Mouse (Mus musculus) forebrain, embryonic 10.5 days (tissue): ENCODE results near the gene Retreg2. TPM values are rescaled to one million over a fixed set of nuclear protein-coding genes. Genes with fewer than 3 reads are reported as not detected.

ENCODE experiments used
- DNase-seq: peaks from one replicate; pipeline ENCODE4 v3.0.0-alpha.2; 2017; ENCODE audit warnings: low spot score; ENCODE audit errors: extremely low spot score
- H3K27ac ChIP-seq: fragments of 300-500 bp; sonication (generic); 2 replicates; pipeline ENCODE4 v1.5.1; 2016; ENCODE audit warnings: mild to moderate bottlenecking
- H3K27me3 ChIP-seq: fragments of 300-500 bp; sonication (generic); 2 replicates; pipeline ENCODE4 v1.6.1; 2016; ENCODE audit warnings: mild to moderate bottlenecking; ENCODE audit not compliant: poor library complexity, severe bottlenecking
- H3K36me3 ChIP-seq: fragments of 300-500 bp; sonication (generic); replicated peaks from 2 replicates; pipeline ENCODE4 v1.6.1; 2016; ENCODE audit warnings: mild to moderate bottlenecking, moderate library complexity
- H3K4me1 ChIP-seq: fragments of 300-500 bp; sonication (generic); 2 replicates; pipeline ENCODE4 v1.6.1; 2016
- H3K4me3 ChIP-seq: fragments of 300-500 bp; sonication (generic); 2 replicates; pipeline ENCODE4 v1.5.1; 2016; ENCODE audit warnings: mild to moderate bottlenecking, moderate library complexity
- H3K9me3 ChIP-seq: fragments of 300-500 bp; sonication (generic); 2 replicates; pipeline ENCODE4 v1.6.1; 2016; ENCODE audit warnings: mild to moderate bottlenecking, moderate library complexity
- WGBS: fragments of 180-500 bp; shearing (Covaris S2); methylation state at CpG from one replicate; pipeline ENCODE4 v1.1.7; 2016; 5-methylcytosine and 5-hydroxymethylcytosine counted together
- polyA plus RNA-seq: library from polyadenylated mRNA; unstranded; fragments of >200 nt; fragmentation: Nextera tagmentation; extraction: Ambion mirVana; gene quantifications from 2 replicates; pipeline ENCODE4 v1.2.1, GENCODE M21; 2016

Retreg2 gene
- polyA plus RNA-seq, 1 experiment from 2014 or later: 42.0 TPM

DNA sequence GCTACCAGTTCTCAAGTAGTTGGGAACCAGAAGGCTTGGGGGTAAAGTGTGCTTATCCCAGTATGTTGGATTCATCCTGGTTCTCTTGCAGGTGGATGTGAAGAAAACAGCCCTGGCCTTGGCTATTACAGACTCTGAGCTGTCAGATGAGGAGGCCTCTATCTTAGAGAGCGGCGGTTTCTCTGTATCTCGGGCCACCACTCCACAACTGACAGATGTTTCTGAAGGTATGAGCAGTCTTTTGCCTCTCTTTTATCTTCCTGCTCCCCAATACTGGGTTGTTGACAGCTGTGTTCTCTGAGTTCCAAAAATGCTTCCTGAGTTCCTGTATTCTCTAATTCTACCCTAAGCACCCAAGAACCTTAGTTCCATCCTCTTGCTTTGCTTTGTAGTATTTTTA is 3.0 kb downstream of the Retreg2 start:
- H3K9me3 ChIP-seq: no peaks in the 10 kb centered on the region
- no peak overlapping the region for H3K27ac ChIP-seq
- H3K27me3 ChIP-seq: peaks cover 6% of the 10 kb centered on the region; the same call in 1 of the 2 replicates
- DNase-seq: no peak
- peaks cover 57% of the 10 kb centered on the region for H3K36me3 ChIP-seq
- peaks cover 34% of the 10 kb centered on the region for H3K4me1 ChIP-seq
- WGBS: 98% methylated on average over 3 of the region's 3 CpGs
- no peak overlapping the region for H3K4me3 ChIP-seq

DNA sequence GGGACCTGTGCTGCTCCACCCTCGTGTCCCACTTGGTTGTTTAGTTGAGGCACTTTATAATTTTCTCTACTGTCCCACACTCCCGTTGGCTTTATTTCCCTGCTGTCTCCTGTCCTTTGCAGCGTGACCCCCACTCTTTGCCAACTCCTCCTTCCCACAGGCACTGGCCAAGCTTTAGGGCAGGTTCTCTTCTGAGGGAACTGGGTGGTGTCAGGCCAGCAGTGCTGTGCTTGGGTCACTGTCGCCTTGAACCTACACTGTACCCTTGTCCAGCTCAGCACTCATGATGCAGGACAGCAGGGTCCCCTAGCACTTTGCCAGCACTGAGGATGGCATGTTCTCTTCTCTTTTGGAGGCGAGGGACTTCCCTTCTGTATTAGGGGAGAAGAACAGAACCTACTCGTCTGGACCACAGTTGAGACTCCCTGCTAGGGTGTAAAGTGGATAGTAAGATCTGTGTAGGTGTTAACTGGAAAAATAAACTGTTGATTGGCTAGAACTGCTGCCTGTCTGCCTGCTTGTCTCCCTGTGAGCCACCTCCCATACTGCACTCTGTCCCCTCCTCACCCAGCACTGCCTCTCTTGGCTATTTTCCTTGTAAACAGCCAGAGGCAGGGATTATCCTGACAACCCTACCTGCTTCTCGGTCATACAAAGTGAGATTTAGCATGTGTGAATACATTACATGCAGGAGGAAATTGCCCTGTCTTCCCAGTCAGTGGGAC is 5.0 kb downstream of the Retreg2 start:
- peaks cover 57% of the 10 kb centered on the region for H3K36me3 ChIP-seq
- H3K27ac ChIP-seq: no peak overlapping the region
- 84% methylated on average over 7 of the region's 7 CpGs for WGBS
- H3K4me1 ChIP-seq: peaks cover 18% of the 10 kb centered on the region
- H3K27me3 ChIP-seq: no peaks in the 10 kb centered on the region
- H3K9me3 ChIP-seq: no peaks in the 10 kb centered on the region
- no peak for DNase-seq
- no peak overlapping the region for H3K4me3 ChIP-seq

DNA sequence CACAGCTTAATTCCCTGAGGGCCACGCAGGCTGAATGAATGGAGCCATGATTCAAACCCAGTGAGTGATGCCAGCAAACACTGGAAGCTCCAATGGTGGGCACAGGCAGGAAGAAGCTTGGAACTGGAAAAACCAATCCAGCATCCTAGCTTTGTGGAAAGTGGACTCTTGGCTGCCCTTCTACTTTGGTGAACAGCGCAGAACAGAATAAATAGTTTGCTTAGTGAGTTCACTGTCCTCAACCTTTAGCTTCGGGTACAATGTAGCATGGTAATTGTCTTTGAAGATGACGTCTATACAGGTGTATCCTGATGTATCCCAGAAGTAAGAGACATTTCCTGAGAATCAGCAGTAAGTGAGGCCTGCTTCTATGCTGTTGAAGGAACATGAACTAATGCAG is 6.1 kb downstream of the Retreg2 start:
- no peak for DNase-seq
- 91% methylated on average over 4 of the region's 4 CpGs for WGBS
- peaks cover 6% of the 10 kb centered on the region for H3K4me1 ChIP-seq
- H3K4me3 ChIP-seq: no peak overlapping the region
- H3K36me3 ChIP-seq: peaks cover 57% of the 10 kb centered on the region
- H3K27me3 ChIP-seq: no peaks in the 10 kb centered on the region
- H3K27ac ChIP-seq: no peak overlapping the region
- H3K9me3 ChIP-seq: no peaks in the 10 kb centered on the region

DNA sequence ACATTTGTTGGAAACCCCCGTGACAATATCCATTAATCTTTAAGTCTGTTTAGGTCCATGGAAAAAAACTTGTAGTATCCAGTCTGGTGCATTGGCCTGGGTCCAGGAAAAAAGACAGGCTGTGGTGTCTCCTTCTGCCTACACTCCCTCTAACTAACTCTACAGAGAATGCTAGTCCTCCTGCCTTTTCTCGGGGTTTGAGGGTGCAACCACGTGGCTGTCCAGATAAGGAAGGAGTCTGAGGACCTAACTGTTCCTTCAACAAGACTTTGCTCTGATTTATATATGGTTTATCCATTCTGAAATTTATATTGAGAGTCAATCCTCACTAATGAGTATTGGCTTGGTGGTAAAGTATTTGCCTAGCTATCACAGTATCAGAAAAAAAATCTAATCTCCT is 13.3 kb downstream of the Retreg2 start:
- Histone ChIP-seq H3K27ac (no peak overlapping the region), H3K4me1 (no peaks in the 10 kb centered on the region), H3K4me3 (no peak overlapping the region), H3K9me3 (no peaks in the 10 kb centered on the region), H3K27me3 (no peaks in the 10 kb centered on the region), H3K36me3 (no peaks in the 10 kb centered on the region)
- DNase-seq: no peak
- WGBS: 70% methylated on average over 3 of the region's 3 CpGs

DNA sequence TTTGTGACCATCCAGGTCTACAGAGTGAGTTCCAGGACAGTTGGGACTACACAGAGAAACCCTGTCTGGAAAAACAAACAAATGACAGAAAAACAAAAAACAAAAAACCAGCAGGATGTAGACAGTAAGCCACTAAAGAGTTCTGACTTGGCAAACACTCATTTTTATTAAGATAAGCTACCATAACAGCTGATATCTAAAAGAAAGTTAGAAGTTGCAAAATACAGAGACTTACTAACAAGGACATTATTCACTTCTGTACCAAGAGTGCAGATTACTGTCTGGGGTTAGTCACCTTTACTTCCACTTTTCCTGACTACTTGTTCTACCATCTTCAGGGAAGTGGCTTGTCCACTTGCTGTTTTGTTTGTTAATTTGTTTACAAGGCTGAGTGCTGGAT is 16.4 kb downstream of the Retreg2 start:
- Histone ChIP-seq H3K9me3 (no peaks in the 10 kb centered on the region), H3K36me3 (no peaks in the 10 kb centered on the region), H3K27me3 (no peaks in the 10 kb centered on the region), H3K27ac (no peak overlapping the region), H3K4me3 (no peak overlapping the region), H3K4me1 (no peaks in the 10 kb centered on the region)
- DNase-seq: no peak

DNA sequence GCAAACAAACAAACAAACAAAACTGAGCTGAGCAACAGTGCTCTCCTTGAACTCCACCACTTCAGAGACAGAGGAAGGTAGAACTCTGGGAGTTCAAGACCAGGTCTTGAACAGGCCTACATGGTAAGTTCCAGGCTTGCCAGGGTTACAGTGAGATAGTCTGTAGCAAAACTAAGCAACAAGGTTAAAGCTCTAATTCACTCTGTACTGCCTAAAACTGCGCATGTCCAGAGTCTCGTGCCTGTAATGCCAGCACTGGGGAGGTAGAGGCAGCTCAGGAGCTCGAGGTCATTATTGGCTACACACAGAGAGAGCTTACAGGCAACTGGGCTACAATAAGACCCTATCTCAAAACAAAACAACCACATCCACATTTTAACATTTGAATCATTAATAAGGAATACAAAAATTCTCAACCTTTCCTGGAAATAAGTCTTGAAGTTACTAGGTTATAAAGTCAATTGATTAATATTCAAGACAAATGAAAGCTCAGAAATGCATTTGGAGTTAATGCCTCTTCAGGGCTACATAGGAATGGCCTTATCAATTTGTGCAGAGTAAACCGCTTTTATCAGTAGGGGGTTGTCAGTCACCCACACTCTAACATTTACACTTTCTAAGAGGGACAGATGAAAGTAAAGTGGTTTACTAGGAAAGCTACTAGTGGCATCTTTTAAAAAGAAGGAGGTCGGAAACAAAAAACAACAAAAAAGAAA is 17.1 kb downstream of the Retreg2 start:
- no peak for DNase-seq
- H3K4me3 ChIP-seq: no peak overlapping the region
- no peaks in the 10 kb centered on the region for H3K27me3 ChIP-seq
- 74% methylated on average over 5 of the region's 5 CpGs for WGBS
- H3K36me3 ChIP-seq: no peaks in the 10 kb centered on the region
- no peaks in the 10 kb centered on the region for H3K4me1 ChIP-seq
- no peaks in the 10 kb centered on the region for H3K9me3 ChIP-seq
- no peak overlapping the region for H3K27ac ChIP-seq

DNA sequence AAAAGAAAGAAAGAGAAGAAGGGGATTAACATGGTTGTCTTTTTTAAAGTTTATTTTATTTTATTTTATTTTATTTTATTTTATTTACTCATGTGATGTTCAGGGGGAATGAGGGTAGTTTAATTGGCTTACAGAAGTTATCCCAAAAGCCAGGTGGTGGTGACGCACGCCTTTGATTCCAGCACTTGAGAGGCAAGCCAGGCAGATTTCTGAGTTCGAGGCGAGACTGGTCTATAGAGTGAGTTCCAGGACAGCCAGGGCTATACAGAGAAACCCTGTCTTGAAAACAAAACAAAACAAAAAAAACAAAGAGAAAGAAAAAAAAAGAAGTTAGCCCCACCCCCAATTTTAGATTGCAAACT is 17.7 kb downstream of the Retreg2 start:
- no peak for DNase-seq
- Histone ChIP-seq H3K9me3 (no peaks in the 10 kb centered on the region), H3K27ac (no peak overlapping the region), H3K4me1 (no peaks in the 10 kb centered on the region), H3K27me3 (no peaks in the 10 kb centered on the region), H3K36me3 (no peaks in the 10 kb centered on the region), H3K4me3 (no peak overlapping the region)
- 89% methylated on average over 4 of the region's 4 CpGs for WGBS

DNA sequence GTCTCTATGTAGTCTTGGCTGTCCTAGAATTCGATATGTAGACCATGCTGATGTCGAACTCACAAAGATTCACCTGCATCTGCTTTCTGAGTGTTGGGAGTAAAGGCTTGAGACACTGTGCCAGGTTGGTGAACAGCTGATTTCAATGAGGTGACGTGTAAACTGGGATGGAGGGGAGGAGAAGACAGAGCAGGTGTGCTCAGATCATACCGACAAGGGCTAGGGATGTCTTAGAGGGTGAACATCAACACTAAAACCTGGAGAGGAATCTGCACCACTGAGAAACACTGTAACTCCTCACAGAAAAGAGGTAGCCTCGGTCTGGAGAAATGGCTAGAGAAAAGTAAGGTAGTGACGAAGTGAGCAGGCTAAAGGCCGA is 25.5 kb downstream of the Retreg2 start:
- peak overlapping the region; percentile 82 for H3K4me3 ChIP-seq
- H3K4me1 ChIP-seq: peaks cover 22% of the 10 kb centered on the region
- WGBS: 7% methylated on average over 7 of the region's 7 CpGs
- H3K9me3 ChIP-seq: no peaks in the 10 kb centered on the region
- DNase-seq: no peak
- peak overlapping the region; percentile 89 for H3K27ac ChIP-seq
- peaks cover 31% of the 10 kb centered on the region for H3K36me3 ChIP-seq
- 0 out of 2 replicates have a peak, but pooled peaks cover 4% of the 10 kb centered on the region for H3K27me3 ChIP-seq

DNA sequence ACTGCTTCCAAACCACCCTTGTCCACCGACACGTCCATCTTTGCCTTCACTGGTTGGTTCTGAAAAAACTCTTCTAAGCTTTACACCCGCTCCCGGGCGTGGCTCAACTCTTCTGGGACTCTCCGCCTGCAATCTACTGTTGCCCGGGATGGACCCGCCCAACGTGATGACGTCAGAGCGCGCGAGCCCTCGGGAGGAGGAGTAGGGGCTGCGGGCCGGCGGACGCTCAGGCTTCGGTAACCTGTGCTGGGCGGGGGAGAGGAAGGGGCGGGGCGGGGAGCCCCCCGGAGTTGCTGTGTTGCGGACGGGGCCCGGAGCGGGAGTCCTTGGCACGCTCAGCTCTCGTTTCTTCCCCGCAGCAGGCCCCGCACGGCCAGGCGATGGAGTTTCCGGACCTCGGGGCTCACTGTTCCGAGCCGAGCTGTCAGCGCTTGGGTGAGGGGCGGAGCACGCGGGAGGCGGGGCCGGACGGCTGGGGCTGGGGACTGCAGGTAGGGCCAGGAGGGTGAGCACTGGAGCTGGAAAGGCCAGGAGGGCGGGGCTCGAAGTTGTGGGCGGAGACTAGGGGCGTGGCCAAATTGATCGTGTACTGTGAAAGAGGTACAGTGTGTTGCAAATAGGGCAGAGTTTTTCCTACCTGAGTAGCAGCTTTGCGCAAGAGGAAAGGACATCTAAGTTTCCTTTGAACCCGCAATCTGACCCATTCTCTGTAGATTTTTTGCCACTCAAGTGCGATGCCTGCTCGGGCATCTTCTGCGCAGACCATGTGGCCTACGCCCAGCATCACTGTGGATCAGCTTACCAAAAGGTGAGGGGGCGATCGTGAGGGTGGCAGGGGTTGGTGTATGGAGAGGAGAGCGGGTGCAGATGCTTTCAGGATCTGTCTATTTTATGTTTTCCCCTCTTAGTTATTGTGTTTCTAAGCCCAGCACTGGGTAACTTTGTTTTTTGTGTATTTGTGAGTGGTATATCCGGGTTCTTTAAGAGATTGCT is 26.2 kb downstream of the Retreg2 start, which contains the start of gene Zfand2b:
Zfand2b (plus strand) TSS at position 175 of the 993 bp plus-strand sequence.
- 0 out of 2 replicates have a peak, but pooled peaks cover 4% of the 10 kb centered on the region for H3K27me3 ChIP-seq
- DNase-seq: peak; percentile 99
- peaks cover 22% of the 10 kb centered on the region for H3K4me1 ChIP-seq
- H3K4me3 ChIP-seq: peak within 1 kb of the TSS; percentile 82
- peak within 1 kb of the TSS; percentile 89 for H3K27ac ChIP-seq
- WGBS: under 1% methylated on average over 59 of the region's 59 CpGs
- no peaks in the 10 kb centered on the region for H3K9me3 ChIP-seq
- H3K36me3 ChIP-seq: peaks cover 38% of the 10 kb centered on the region

DNA sequence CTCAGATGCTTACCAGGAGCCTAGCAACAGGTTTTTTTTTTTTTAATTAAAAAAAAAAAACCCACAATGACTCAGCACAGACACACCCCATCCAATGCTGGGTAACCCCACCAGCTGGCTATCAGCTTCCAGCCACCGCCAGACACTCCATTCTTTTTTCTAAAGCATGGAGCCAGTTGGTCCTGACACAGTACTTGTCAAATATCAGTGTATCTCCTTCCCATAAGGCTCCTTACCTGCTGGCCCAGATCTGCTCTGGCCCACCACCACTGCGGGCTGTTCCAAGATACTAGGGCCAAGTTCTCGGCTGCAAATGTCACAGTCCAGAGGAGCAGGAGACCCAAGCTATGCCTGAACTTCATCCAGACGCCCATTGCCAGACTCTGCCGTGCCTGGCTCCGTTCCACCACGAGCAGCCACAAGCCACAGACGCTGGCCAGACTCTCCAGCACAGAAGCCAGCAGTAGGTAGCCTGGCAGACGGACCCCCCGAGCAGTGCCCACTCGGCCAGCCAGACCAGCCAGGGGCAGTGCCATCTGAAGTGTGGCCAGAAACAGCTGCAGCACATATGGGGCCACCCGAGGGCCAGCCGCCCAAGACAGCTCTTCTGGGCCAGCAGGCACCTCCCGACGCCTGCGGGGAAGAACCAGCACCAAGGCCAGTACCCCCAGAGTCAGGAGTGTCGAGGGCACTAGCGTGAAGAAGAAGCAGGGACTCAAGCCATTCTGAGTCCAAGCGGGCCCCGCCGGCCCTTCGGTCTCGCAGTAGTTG is 36.9 kb downstream of the Retreg2 start:
- Histone ChIP-seq H3K9me3 (no peaks in the 10 kb centered on the region), H3K4me3 (peak overlapping the region; percentile 77), H3K27me3 (no peaks in the 10 kb centered on the region), H3K27ac (peak overlapping the region; percentile 87), H3K36me3 (peaks cover 51% of the 10 kb centered on the region), H3K4me1 (peaks cover 27% of the 10 kb centered on the region)
- 14% methylated on average over 23 of the region's 23 CpGs for WGBS
- no peak for DNase-seq

DNA sequence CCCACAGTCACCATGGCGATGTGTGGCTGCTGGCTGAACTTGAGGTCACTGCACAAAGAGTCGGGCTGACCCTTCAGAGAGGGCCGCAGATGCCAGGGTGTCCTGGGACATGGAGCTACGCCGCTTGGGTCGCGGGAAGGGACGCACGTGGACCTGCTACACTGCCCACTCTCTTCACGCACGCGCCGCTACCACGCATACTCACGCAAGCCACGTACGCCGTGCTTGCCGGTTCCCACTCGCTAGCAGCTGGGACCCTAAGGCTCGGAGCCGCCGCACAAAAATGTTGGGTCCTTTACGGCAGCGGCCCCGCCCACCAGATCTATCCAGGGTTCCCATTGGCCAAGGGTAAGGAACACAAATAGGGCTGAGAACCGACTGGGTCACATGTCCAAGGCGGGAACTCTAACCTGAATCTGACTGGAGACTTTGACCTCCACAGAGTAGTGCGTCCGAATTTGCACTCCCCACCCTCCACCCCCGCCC is 37.6 kb downstream of the Retreg2 start, which contains the start of gene Abcb6:
Abcb6 (minus strand) TSS at position 288 of the 486 bp plus-strand sequence.
- peak within 1 kb of the TSS; percentile 77 for H3K4me3 ChIP-seq
- no peaks in the 10 kb centered on the region for H3K27me3 ChIP-seq
- no peaks in the 10 kb centered on the region for H3K9me3 ChIP-seq
- H3K4me1 ChIP-seq: peaks cover 27% of the 10 kb centered on the region
- DNase-seq: peak; percentile 95
- peak within 1 kb of the TSS; percentile 87 for H3K27ac ChIP-seq
- under 1% methylated on average over 31 of the region's 31 CpGs for WGBS
- peaks cover 51% of the 10 kb centered on the region for H3K36me3 ChIP-seq

DNA sequence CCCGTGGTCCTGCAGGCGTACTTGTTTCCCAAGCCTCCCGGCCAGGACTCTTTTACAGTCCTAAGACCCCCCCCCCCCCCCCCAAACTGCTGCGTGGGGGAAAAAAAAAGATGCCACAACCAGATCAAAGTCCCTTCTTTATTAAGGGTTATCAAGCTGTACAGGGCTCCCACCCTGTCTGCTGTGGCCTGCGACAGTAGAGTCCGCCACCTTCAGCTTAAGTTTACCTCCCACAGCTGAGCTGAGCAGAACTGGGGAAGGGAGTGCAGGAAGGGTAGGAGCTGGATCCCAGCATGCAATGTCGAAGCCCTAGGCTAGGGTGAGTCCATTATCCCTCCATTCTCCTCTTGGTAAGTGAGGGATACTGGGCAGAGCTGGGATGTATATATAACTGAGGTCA is 38.2 kb downstream of the Retreg2 start:
- Histone ChIP-seq H3K27me3 (no peaks in the 10 kb centered on the region), H3K4me3 (peak overlapping the region; percentile 77), H3K4me1 (peaks cover 27% of the 10 kb centered on the region), H3K36me3 (peaks cover 51% of the 10 kb centered on the region), H3K9me3 (no peaks in the 10 kb centered on the region), H3K27ac (peak overlapping the region; percentile 87)
- 35% methylated on average over 7 of the region's 7 CpGs for WGBS
- DNase-seq: no peak
